Mouse (Mus musculus): ENCODE measurements around the gene Hmgb3.

- TF ChIP-seq POLR2A (IDR thresholded peaks at IDR 0.05; ENCODE audit: borderline replicate concordance, insufficient read depth, low read length): no peak
- TF ChIP-seq CTCF (IDR thresholded peaks at IDR 0.05; ENCODE audit: borderline replicate concordance, insufficient read depth, low read depth, low read length): no peak
Observed at GRCm38 (mm10) chrX:71524310-71524709, 31.4 kb upstream of the Hmgb3 start.

Measured in cerebellum, adult 2 months (tissue).